Mouse (Mus musculus) C2C12 (cell line): ENCODE results near the gene Ndufs1.

Experiments used
- CTCF ChIP-seq: IDR thresholded peaks from one replicate; pipeline ENCODE4 v1.5.1; 2011; ENCODE audit not compliant: control insufficient read depth, insufficient read depth, insufficient read length
- FOSL1 ChIP-seq: IDR thresholded peaks from one replicate; pipeline ENCODE4 v1.8.0; 2011; ENCODE audit warnings: mild to moderate bottlenecking, low read length; ENCODE audit not compliant: poor library complexity, insufficient read depth, severe bottlenecking
- MYOD1 ChIP-seq: IDR thresholded peaks from one replicate; pipeline ENCODE4 v1.6.1; 2011; ENCODE audit warnings: low read depth; ENCODE audit not compliant: control insufficient read depth, insufficient read length
- USF1 ChIP-seq: IDR thresholded peaks from one replicate; pipeline ENCODE4 v1.6.1; 2011; ENCODE audit warnings: low read depth, mild to moderate bottlenecking, control low read depth, moderate library complexity

DNA sequence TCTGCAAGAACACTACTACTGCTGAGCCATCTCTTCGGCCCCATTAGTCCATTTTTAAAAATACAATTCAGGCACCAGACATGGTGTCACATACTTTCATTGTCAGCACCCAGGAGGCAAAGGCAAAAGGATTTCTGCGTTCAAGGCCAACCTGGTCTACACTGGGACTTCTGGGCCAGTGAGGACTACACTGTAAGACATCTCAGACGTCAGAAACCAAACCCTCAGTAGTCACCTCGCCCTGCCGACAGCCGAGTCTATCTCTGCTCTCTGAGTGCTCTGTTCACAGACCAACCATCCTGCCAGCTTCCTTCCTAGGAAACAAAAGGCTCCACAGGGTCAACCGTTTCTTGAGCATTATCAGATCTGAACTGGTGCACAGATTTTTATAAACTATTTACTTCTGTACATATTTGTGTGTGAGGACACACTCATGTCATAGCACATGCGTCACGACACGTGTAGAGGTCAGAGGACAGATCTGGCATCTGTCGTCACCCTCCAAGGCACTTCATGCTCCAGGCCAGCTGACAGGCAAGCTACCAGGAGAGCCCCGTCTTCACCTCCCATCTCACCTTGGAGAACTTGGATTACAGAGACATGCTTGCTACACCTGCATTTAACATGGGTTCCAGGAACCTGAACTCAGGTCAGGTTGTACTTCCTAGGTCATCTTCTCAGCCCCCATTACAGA lies 73.7 kb downstream of the Ndufs1 start:
- TF ChIP-seq CTCF (no peak), USF1 (no peak), MYOD1 (no peak), FOSL1 (no peak)
